Mouse (Mus musculus) adrenal gland, postnatal 10 days (tissue): ENCODE results near the gene Ttll8. TPM values are rescaled to one million over a fixed set of nuclear protein-coding genes. Genes with fewer than 3 reads are reported as not detected.

Source experiments
- total RNA-seq, 2 experiments: library from RNA; stranded (reverse); gene quantifications; 2 replicates each; pipeline ENCODE4 v1.2.3; 2021

The Ttll8 gene
- total RNA-seq, 2 experiments from 2014 or later, result not detected

Other genes starting within 250 kb of the Ttll8 start
- gene Brd1, start 220.2 kb downstream of the Ttll8 start, total RNA-seq, result 10 to 100 TPM; 46.4 to 46.9 TPM
- 10 to 100 TPM; 10.8 to 11.1 TPM for gene Zbed4, start 202.8 kb downstream of the Ttll8 start, total RNA-seq
- 10 to 100 TPM; 10.4 to 10.7 TPM for gene Alg12, start 135.1 kb downstream of the Ttll8 start, total RNA-seq
- gene Creld2, start 134.8 kb downstream of the Ttll8 start, total RNA-seq, result 10 to 100 TPM; 26.6 to 34.4 TPM
- gene Pim3, start 92.2 kb downstream of the Ttll8 start, total RNA-seq, result 10 to 100 TPM; 41.2 to 76.8 TPM
- gene Mlc1, start 24.6 kb upstream of the Ttll8 start, total RNA-seq, result under 1 TPM in 1 of 2 experiments, not detected in 1; 0.09 TPM
- not detected for gene Mov10l1, start 28.5 kb upstream of the Ttll8 start, total RNA-seq
- gene Panx2, start 105.3 kb upstream of the Ttll8 start, total RNA-seq, result 1 to 10 TPM; 1.5 to 1.9 TPM
- 10 to 100 TPM; 42.9 to 48.5 TPM for gene Trabd, start 120.7 kb upstream of the Ttll8 start, total RNA-seq
- 10 to 100 TPM; 29.8 to 29.9 TPM for gene Selenoo, start 134.7 kb upstream of the Ttll8 start, total RNA-seq
- 10 to 100 TPM; 13.5 to 18.6 TPM for gene Tubgcp6, start 168.7 kb upstream of the Ttll8 start, total RNA-seq
- gene Hdac10, start 174.3 kb upstream of the Ttll8 start, total RNA-seq, result 10 to 100 TPM; 10.5 to 17.8 TPM
- gene Mapk12, start 186.3 kb upstream of the Ttll8 start, total RNA-seq, result 10 to 100 TPM; 10.1 to 19.3 TPM
- gene Mapk11, start 195.2 kb upstream of the Ttll8 start, total RNA-seq, result 1 to 10 TPM; 5.1 to 7.3 TPM
- gene Plxnb2, start 226.4 kb upstream of the Ttll8 start, total RNA-seq, result 100 to 1,000 TPM in 1 of 2 experiments, 10 to 100 TPM in 1; 96.8 to 105 TPM
- gene Dennd6b, start 242.1 kb upstream of the Ttll8 start, total RNA-seq, result 1 to 10 TPM; 4.7 to 7.4 TPM